Mouse (Mus musculus) retina, postnatal 7 days (tissue): ENCODE results near the gene Rasgrp1.

ENCODE experiments used
- DNase-seq: peaks from one replicate; pipeline ENCODE4 v3.0.0-alpha.2; 2012; ENCODE audit warnings: low read depth, low spot score

Gene Rasgrp1

GRCm38 (mm10) chr2:117342547-117343239, at the start of gene Rasgrp1:
Gene Rasgrp1, minus strand, starts transcription at chr2:117343001.
- no peak for DNase-seq

DNA sequence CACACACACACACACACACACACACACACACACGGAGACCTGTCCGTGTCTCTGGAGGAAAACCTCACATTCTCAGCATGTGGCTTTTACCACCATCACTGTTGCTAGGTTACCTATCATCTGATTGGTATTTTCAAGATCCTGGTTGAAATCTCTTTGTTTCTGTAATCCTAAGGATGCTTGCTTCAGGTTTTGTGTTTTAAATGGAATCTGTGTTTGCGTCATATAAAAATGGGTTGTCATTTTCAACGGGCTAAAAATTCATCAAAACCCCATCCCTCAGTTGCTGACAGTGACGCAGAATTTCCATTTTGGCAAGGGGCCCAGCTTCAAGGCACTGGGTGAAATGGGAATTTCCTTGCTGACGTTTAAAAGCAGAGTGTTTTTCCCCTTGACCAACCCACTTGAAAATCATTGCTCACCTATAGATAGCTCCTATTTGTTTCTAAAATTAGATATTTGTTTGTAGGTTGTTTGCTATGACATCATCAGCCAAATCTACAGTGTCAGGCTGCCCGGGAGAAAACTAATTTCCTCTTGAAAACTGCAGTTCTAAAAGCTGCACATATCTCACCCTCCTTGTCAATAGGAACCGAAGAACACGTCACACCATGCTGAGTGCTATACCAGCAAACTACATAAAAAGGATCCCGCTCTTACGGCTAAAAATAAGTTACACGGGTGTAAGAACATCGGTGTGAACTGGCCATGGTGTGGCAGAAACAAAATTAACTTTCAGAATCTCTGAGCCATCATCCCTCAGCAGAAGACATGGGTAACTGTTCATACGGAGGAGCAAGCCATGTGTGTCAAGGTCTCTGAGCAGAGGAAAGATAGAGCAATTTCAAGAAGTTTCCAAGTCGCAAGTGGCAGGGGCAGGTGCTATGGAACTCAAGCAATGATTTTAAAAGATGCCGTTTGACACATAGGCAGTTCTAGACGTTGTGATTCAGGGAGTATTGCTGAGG, 47.4 kb upstream of the Rasgrp1 start:
- no peak for DNase-seq

- DNase-seq = no peak
Observed at GRCm38 (mm10) chr2:117389460-117389859, 46.7 kb upstream of the Rasgrp1 start.

- DNase-seq = no peak
Observed at GRCm38 (mm10) chr2:117388121-117388520, 45.3 kb upstream of the Rasgrp1 start.

DNA sequence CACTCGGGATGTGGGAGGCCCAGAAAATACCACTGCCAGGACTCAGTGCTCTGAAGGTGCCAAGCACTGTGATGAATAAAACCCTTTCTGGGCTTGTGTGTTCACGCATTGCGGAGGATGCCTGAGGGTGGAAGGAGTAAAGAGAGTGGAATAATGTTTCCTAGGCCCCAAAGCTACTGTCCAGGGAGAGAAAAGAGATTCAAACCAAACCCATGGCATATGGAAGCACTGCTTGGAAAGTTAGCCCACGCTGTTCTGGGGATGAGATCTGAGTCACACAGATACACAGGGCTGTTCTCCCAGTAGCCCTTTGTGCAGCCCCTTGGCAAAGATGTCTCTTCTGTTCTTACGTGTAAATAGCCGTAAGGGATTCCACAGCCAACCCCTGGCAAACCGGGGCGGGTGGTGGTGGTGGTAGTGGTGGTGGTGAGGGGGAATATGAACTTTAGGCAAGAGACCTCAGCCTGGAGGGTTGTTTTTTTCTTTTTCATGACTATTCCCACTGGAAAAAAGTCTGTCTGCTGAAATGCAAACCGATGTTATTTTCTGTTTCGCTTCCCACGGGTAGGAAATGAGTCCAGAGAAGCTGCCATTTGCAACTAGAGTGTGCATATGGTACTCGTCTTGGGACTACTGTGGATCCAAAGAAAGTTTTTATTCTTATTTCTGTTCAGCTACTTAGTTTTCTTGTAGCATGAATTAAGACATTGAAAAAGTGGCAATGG, 44.3 kb upstream of the Rasgrp1 start:
- DNase-seq = no peak

DNA sequence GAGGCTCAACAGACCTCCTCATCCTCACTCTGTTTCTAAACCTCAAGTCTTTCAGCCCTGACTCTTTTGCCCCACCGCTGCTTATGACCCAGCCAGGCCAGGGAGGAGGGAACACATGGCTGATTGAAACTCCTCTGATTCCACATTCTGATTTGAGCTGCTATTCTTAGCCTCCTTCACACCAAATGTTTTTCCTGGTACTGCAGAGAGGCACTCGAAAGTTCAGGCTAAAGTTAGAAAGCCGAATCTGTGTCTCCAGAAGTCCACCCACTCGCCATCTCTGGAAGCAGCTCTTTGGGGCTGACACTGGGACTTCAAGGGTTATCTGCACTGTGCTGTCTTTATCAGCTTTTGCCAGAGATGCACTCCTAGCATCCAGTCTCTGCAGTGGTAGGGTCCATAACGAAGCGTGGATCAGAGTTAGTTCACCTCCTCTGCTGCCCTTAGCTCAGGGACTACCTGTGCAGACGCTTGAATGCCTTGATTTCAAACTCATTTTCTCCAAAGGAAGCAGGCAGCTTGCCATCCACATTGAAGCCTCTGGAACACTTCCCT, 43.3 kb upstream of the Rasgrp1 start:
- DNase-seq = no peak

DNA sequence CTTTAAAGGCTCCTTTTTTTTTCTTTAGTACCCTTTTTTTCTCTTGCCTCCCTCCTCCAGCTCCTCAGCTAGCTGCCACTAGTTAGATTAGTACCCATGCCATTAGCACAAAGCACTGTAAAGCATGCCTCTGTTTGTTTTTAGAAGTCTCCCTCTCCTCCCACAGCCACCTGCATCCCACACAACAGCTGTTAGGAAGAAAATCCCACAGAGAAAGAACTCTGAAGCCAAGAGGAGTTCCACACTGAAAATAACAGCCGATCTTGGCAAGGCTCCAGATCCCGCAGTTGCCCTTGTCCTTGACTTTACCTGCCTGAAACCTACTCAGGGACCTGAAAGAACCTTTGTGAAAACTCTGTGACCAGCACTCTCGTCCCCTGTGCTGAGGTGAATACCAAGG, 38.5 kb upstream of the Rasgrp1 start:
- no peak for DNase-seq

DNA sequence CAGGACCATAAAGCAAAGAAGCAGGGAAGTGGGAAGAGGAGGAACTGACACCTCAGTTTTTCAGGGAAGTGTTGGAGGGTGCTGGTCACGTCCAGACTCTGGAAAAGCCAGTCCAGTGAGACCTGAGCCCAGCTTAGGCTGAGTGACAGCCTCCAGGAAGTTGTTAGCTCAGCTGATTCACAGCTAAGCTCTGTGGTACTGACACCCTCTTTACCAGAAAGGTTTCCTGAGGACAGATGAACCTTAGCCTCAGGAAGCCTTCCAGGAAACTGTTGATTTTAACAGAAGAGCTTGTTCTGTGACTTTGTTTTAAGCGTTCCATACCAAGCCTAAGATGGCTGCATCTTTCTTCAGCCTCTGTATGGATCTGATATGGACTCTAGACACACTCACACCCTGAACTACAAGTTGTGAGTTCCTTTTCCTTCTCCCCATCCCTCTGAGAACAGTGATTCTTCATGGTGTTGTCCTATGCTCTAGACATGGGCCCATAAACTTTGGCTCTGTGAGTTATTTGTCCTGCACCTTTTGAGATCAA, 31.6 kb upstream of the Rasgrp1 start:
- DNase-seq = no peak

- DNase-seq = no peak
Observed at GRCm38 (mm10) chr2:117371706-117372105, 28.9 kb upstream of the Rasgrp1 start.

GRCm38 (mm10) chr2:117366478-117366877, 23.7 kb upstream of the Rasgrp1 start:
- DNase-seq = no peak

DNA sequence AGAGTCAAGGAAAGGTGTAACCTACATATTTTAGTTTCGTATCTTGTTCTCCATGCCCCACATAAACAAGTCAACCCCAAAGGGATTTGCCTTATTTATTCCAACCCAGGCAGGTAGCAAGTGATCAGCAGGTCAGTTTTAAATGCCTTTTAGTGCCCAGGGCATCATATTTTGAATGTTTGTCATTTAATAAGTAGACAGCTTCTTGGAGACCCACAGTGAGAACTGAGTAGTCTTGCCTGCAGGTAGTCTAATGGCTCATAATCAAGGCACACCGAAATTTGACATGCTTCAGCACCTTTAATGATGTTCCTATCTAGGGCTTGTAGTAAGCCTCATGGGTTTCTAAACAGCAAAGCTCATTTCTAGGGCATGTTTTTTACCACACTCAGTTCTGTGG, 21.3 kb upstream of the Rasgrp1 start:
- no peak for DNase-seq

DNA sequence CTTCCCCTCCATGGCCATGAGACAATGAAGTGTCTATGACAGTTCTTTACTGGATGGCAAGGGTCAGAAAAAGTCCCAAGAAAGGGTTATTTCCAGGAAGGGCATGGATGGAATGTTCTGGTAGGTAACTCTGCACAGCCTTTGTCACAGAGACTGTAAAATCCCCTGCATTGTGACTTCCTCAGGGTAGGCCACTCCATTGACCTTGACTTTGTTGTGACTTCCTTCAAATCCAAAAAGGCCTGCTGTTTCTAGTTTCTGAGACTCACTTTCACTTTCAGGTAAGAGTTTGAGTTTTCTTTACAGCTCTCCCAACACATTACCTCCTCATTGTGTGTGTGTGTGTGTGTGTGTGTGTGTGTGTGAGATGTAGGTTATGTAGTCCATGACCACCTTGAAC, 15.1 kb upstream of the Rasgrp1 start:
- no peak for DNase-seq

GRCm38 (mm10) chr2:117352305-117353123, 9.7 kb upstream of the Rasgrp1 start:
- DNase-seq = no peak

- DNase-seq = no peak
Observed at GRCm38 (mm10) chr2:117350138-117350537, 7.3 kb upstream of the Rasgrp1 start.

GRCm38 (mm10) chr2:117343240-117343624, 431 bp upstream of the Rasgrp1 start:
- DNase-seq = no peak

GRCm38 (mm10) chr2:117342090-117342546, 683 bp downstream of the Rasgrp1 start:
- DNase-seq = peak; percentile 11

- no peak for DNase-seq
Observed at GRCm38 (mm10) chr2:117338501-117338900, 4.3 kb downstream of the Rasgrp1 start.

GRCm38 (mm10) chr2:117337902-117338301, 4.9 kb downstream of the Rasgrp1 start:
- no peak for DNase-seq

- no peak for DNase-seq
Observed at GRCm38 (mm10) chr2:117336946-117337665, 5.7 kb downstream of the Rasgrp1 start.
